Mouse (Mus musculus): Measurements from ENCODE around the gene 1700011L22Rik.

1700011L22Rik gene

GRCm38 (mm10) chr8:79173606-79174005 is 74.8 kb downstream of the 1700011L22Rik start:
- DNase-seq (ENCODE audit: low read depth, low spot score) = no peak
- Histone ChIP-seq H3K27me3 (ENCODE audit: control insufficient read depth, insufficient read depth, low read length, poor library complexity, severe bottlenecking) (no peaks in the 10 kb centered on the region), H3K36me3 (ENCODE audit: control insufficient read depth, insufficient read depth, low read length, poor library complexity, severe bottlenecking) (no peaks in the 10 kb centered on the region)

DNA sequence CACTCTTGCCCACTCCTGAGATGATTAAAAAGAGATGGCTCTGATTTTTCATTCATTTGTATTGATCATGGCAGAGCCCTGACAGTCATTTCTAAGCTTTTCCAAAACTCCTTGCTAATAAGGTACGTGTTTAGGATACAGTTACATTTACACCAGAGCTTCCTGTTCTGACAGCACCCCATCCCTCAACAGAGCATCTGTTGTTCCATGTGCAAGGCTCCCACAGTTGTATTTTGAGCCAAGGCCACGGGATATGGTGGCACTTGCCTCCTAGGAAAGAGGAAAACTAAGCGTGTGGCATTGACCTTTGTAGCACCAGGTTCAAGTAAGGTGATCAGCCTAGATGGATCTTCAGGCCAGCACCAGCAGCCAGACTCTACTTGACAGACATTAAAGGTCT is 83.1 kb downstream of the 1700011L22Rik start:
- Histone ChIP-seq H3K27me3 (ENCODE audit: control insufficient read depth, insufficient read depth, low read length, poor library complexity, severe bottlenecking) (no peaks in the 10 kb centered on the region), H3K36me3 (ENCODE audit: control insufficient read depth, insufficient read depth, low read length, poor library complexity, severe bottlenecking) (no peaks in the 10 kb centered on the region)
- no peak for DNase-seq (ENCODE audit: low read depth, low spot score)

GRCm38 (mm10) chr8:79164336-79164735 is 84.0 kb downstream of the 1700011L22Rik start:
- H3K36me3 ChIP-seq (ENCODE audit: control insufficient read depth, insufficient read depth, low read length, poor library complexity, severe bottlenecking) = no peaks in the 10 kb centered on the region
- no peaks in the 10 kb centered on the region for H3K27me3 ChIP-seq (ENCODE audit: control insufficient read depth, insufficient read depth, low read length, poor library complexity, severe bottlenecking)
- no peak for DNase-seq (ENCODE audit: low read depth, low spot score)

DNA sequence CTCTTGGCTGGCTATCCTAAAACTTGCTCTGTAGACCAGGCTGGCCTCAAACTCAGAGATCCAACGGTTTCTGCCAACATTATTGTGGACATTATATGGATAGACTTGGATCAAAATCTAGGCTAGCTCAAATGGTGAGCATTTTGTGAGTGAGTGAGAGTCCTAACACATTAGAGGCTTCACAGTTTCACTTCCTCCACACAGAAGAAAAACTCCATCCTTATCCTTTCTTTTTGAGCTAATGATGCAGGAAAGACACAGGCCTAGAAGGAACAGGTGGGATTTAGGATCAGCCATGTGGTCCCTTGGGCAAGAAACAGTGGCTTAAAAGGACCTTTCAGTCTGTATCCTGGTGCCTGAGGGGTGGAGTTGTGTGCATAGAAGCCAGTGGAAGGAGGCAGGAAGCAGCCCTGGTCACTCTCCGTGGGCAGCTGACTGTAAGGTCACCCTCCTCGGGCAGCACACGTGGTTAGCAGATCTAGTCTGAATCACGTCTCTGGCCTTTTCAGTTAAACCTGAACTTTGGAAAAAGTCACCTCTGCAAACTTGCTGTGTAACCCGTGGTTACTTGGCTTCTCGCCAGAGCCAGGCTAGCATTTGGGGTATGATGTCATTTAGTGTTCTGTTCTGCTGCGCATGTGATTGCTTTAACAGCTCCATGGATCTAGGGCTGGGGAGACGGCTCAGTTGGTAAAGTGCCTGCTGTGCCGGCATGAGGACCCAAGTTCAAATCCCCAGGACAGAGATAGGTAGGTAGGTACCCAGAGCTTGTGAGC is 85.6 kb downstream of the 1700011L22Rik start:
- DNase-seq (ENCODE audit: low read depth, low spot score) = peak; percentile 66
- Histone ChIP-seq H3K27me3 (ENCODE audit: control insufficient read depth, insufficient read depth, low read length, poor library complexity, severe bottlenecking) (no peaks in the 10 kb centered on the region), H3K36me3 (ENCODE audit: control insufficient read depth, insufficient read depth, low read length, poor library complexity, severe bottlenecking) (no peaks in the 10 kb centered on the region)

DNA sequence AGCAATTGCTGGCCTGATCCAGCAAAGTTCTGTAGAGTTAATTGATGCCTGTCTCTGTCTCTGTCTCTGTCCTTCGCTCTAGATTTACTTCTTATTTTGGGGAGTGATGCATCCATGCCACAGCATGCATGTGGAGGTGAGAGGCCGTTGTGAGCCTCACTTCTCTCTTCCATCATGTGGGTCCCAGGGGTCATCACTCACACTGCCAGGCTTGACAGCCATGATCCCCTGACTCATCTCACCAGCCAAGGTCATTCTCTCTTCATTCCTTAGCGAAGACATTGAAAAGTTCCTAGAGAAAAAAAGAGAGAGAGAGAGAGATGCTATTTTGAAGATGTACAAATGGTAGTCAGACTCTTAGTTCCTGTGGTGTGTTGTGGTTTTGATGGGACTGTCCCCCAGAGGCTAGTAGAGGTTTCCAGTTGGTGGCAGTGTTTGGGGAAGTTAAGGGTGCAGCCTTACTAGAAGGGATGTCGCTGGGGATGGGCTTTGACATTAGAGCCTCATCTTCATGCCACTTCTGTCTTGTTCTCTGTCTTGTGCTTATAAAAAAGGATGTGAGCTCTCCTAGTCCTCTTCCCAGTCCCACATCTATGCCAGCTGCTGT is 87.1 kb downstream of the 1700011L22Rik start:
- Histone ChIP-seq H3K27me3 (ENCODE audit: control insufficient read depth, insufficient read depth, low read length, poor library complexity, severe bottlenecking) (no peaks in the 10 kb centered on the region), H3K36me3 (ENCODE audit: control insufficient read depth, insufficient read depth, low read length, poor library complexity, severe bottlenecking) (no peaks in the 10 kb centered on the region)
- peak; percentile 78 for DNase-seq (ENCODE audit: low read depth, low spot score)
